Mouse (Mus musculus) limb, embryonic 11.5 days (tissue): ENCODE results near the gene Strip1. TPM values are rescaled to one million over a fixed set of nuclear protein-coding genes. Genes with fewer than 3 reads are reported as not detected.
A peak's percentile ranks its signal among the peaks of the same experiment; 100 is the strongest.

Experiments
- ATAC-seq: fragments of 200-750 bp; cut with Nextera tagmentation; 2 replicates; pipeline ENCODE4 v1.8.0; 2017; ENCODE audit warnings: low read depth; ENCODE audit not compliant: insufficient number of reproducible peaks, low FRiP score, low TSS enrichment
- DNase-seq: peaks from one replicate; pipeline ENCODE4 v3.0.0-alpha.2; 2015; ENCODE audit warnings: low spot score
- H3K27ac ChIP-seq: fragments of 300-500 bp; sonication (generic); replicated peaks from 2 replicates; pipeline ENCODE4 v1.5.1; 2014; ENCODE audit warnings: low read depth, mild to moderate bottlenecking, low read length
- H3K27me3 ChIP-seq: fragments of 300-500 bp; sonication (generic); 2 replicates; pipeline ENCODE4 v1.6.1; 2014; ENCODE audit warnings: mild to moderate bottlenecking, low read length, mixed read lengths; ENCODE audit not compliant: control insufficient read depth, insufficient read depth
- H3K36me3 ChIP-seq: fragments of 300-500 bp; sonication (generic); 2 replicates; pipeline ENCODE4 v1.6.1; 2014; ENCODE audit warnings: mild to moderate bottlenecking, low read length, moderate library complexity, mixed read lengths; ENCODE audit not compliant: control insufficient read depth, insufficient read depth
- H3K4me1 ChIP-seq: fragments of 300-500 bp; sonication (generic); 2 replicates; pipeline ENCODE4 v1.6.1; 2014; ENCODE audit warnings: low read length, mixed read lengths; ENCODE audit not compliant: control insufficient read depth, insufficient read depth
- H3K4me2 ChIP-seq: fragments of 300-500 bp; sonication (generic); 2 replicates; pipeline ENCODE4 v1.6.1; 2014; ENCODE audit warnings: low read depth, mild to moderate bottlenecking, moderate library complexity; ENCODE audit not compliant: severe bottlenecking
- H3K4me3 ChIP-seq: fragments of 300-500 bp; sonication (generic); 2 replicates; pipeline ENCODE4 v1.5.1; 2014; ENCODE audit warnings: low read depth, low read length
- H3K9ac ChIP-seq: fragments of 300-500 bp; sonication (generic); 2 replicates; pipeline ENCODE4 v1.6.1; 2014; ENCODE audit warnings: mild to moderate bottlenecking, low read length
- H3K9me3 ChIP-seq: fragments of 300-500 bp; sonication (generic); 2 replicates; pipeline ENCODE4 v1.6.1; 2016; ENCODE audit warnings: low read length; ENCODE audit not compliant: control insufficient read depth
- WGBS: fragments of 180-500 bp; shearing (Covaris S2); extraction: QIAGEN DNeasy Blood & Tissue Kit; methylation state at CpG from one replicate; pipeline ENCODE4 v1.1.7; 2014; 5-methylcytosine and 5-hydroxymethylcytosine counted together
- polyA plus RNA-seq: library from polyadenylated mRNA; unstranded; fragments of >200 nt; fragmentation: Nextera tagmentation; extraction: Ambion mirVana; gene quantifications from 2 replicates; pipeline ENCODE4 v1.2.1, GENCODE M21; 2014

Gene Strip1
- polyA plus RNA-seq = 76.1 and 78.4 TPM in 2 replicates

DNA sequence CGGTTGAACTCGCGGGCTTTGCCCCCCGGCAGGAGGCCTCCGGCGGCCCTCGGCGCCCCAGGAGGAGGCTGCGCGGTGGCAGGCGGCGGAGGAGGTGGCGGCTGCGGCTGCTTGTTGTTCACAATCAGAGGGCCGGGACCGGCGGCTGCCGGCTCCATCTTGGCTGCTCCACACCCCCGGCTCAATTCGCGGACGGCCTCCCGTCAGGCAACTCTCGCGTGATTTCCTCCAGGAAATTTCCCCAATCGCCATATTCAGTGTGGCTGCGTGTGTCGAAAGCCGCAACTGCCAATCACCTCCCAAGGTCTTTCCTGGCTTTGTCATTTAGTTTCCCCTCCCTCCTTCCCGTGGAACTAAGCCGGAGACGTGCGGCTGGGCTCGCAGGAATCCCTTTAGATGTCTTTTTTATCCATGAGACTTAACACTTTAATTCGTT lies at the start of gene Strip1:
Gene Strip1, minus strand, starts transcription at position 172 of the 436 bp plus-strand sequence.
- no peaks in the 10 kb centered on the region for H3K9me3 ChIP-seq
- peak within 1 kb of the TSS; percentile 72 for H3K4me2 ChIP-seq
- no peaks in the 10 kb centered on the region; the same call in 1 of the 2 replicates for H3K4me1 ChIP-seq
- no peaks in the 10 kb centered on the region for H3K27me3 ChIP-seq
- DNase-seq = peak; percentile 95
- H3K4me3 ChIP-seq = peak within 1 kb of the TSS; percentile 98
- H3K9ac ChIP-seq = peak within 1 kb of the TSS; percentile 97
- H3K27ac ChIP-seq = peak within 1 kb of the TSS; percentile 76
- H3K36me3 ChIP-seq = 0 out of 2 replicates have a peak, but pooled peaks cover 4% of the 10 kb centered on the region
- under 1% methylated on average over 27 of the region's 35 CpGs for WGBS
- ATAC-seq = peak; percentile 91

DNA sequence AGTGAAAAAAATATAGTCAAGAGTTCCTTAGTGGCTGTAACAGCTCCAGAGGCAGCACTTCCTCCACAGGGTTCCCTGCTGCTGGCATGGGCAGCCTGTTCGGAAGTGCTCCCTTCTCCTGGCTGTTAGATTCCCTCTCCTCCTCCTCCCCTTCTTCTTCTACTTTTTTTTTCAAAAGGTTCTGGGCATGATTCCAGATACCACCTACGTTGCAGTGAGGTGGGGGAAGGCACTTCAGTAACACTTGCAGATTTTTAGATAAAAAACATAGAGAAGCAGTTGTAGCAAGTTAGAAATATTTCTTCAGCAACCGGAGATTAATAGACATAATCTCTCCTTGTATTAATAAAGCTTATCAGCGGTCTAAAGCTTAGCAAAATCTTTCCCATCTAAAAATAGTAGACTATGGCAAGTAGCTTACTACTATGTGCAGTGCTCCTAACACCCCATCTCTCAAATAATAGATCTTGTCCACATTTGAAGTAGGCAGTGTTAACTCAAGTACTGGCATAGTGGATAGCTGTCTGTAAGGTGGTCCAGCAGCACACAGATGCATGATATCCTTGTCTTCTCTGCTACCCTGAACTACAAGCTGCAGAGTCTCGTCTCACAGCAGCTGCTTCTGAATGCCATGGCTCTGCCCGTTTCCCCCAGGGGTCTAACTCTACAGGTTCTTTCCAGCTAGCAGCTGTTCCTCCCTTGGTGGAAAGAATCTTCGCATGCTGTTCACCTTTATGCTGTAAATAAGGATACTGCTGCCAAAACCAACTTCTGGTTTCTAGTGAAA lies 49.5 kb upstream of the Strip1 start:
- Histone ChIP-seq H3K4me1 (peaks cover 12% of the 10 kb centered on the region), H3K4me2 (no peak overlapping the region), H3K27ac (0 out of 2 replicates have a peak overlapping the region, but pooled peaks have one; percentile 21), H3K4me3 (no peak overlapping the region), H3K9ac (no peak overlapping the region), H3K36me3 (peaks cover 6% of the 10 kb centered on the region; the same call in 1 of the 2 replicates), H3K9me3 (no peaks in the 10 kb centered on the region), H3K27me3 (no peaks in the 10 kb centered on the region)
- DNase-seq (no peak), ATAC-seq (no peak)
- WGBS = 52% methylated on average over 7 of the region's 7 CpGs

DNA sequence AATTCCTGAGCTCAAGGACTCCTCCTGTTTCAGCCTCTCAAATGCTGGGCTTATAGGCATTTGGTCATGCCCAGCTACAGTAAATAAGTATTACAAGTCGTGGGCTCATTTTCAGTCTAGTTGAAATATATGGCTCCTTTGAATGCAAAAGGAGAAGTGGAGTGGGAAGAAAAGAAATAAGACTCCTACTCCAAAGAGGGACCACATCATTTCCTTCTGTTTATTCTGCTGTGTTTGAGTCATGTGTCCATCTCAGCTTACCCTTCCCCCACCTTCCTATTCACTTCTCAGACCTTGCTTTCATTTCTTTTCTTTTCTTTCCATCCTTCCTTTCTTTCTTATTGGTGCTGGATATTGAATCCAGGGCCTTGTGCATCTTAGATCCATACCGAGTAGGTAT lies 40.0 kb upstream of the Strip1 start:
- H3K4me3 ChIP-seq = no peak overlapping the region
- no peaks in the 10 kb centered on the region for H3K9me3 ChIP-seq
- H3K36me3 ChIP-seq = peaks cover 42% of the 10 kb centered on the region
- H3K27me3 ChIP-seq = no peaks in the 10 kb centered on the region
- WGBS = 90% methylated on average over 2 of the region's 2 CpGs
- no peak overlapping the region for H3K9ac ChIP-seq
- no peak for ATAC-seq
- H3K4me1 ChIP-seq = no peaks in the 10 kb centered on the region
- no peak for DNase-seq
- H3K4me2 ChIP-seq = no peak overlapping the region
- H3K27ac ChIP-seq = no peak overlapping the region

DNA sequence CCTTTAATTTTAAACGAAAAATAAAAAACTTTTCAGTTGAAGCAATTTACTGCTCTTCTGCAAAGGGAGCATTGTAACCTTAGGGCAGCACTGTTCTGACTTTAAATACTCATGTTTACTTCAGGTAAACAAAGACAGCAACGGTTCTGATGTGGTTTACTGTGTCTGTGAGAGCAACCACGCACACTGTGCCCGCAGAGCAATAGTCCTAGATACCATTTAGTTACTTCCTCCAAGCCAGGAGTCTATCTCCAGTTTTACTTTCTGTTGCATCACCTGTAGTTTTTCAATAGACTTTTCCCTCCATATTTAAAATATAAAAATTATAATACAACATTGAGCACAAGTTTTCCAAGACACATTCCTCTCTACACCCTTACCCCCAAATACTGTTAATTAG lies 39.0 kb upstream of the Strip1 start:
- WGBS = 90% methylated on average over 4 of the region's 4 CpGs
- Histone ChIP-seq H3K9ac (no peak overlapping the region), H3K9me3 (no peaks in the 10 kb centered on the region), H3K36me3 (peaks cover 43% of the 10 kb centered on the region), H3K27me3 (no peaks in the 10 kb centered on the region), H3K4me2 (no peak overlapping the region), H3K4me1 (no peaks in the 10 kb centered on the region), H3K27ac (no peak overlapping the region), H3K4me3 (no peak overlapping the region)
- ATAC-seq (no peak), DNase-seq (no peak)

DNA sequence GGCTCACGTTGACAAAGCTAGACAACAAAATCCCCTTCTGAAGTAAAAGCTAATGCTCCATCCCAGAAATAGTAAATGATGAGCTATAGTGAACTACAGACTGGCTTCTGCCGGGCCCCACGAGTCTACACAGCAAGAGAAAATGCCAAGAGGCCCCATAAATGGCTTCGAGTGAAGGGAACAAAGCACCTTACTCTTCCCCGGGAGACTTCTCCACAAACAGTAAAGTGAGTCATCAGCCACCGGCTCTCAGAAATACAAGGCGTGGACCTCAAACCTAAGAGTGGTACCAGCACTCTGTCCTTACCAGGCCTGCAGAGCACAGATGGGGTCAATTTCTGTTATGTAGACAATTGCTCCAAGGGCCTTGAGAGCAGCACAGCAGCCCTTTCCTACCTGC lies 37.3 kb upstream of the Strip1 start:
- no peaks in the 10 kb centered on the region for H3K27me3 ChIP-seq
- 89% methylated on average over 7 of the region's 7 CpGs for WGBS
- no peaks in the 10 kb centered on the region for H3K9me3 ChIP-seq
- peaks cover 32% of the 10 kb centered on the region for H3K36me3 ChIP-seq
- no peak overlapping the region for H3K4me3 ChIP-seq
- H3K27ac ChIP-seq = no peak overlapping the region
- no peak overlapping the region for H3K9ac ChIP-seq
- H3K4me2 ChIP-seq = no peak overlapping the region
- ATAC-seq (no peak), DNase-seq (no peak)
- no peaks in the 10 kb centered on the region for H3K4me1 ChIP-seq

DNA sequence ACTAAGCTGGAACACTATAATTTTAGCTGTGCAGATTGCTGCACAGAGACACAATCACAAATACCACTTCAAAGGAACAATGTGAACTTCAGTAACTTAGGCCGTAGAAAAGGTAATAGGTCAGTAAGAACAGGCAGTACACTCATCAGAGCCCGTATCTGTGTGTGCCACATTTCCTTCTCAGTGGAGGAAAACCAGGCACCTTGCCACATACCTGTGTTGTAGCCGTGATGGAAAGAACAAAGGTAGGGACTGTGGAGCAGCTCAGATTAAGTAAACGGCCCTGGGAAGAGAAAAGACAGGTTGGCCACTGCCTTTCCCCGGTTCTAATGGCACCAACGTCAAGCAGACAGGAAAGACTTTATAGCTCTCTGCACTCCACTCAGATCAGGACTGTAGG lies 35.9 kb upstream of the Strip1 start:
- H3K4me2 ChIP-seq = no peak overlapping the region

DNA sequence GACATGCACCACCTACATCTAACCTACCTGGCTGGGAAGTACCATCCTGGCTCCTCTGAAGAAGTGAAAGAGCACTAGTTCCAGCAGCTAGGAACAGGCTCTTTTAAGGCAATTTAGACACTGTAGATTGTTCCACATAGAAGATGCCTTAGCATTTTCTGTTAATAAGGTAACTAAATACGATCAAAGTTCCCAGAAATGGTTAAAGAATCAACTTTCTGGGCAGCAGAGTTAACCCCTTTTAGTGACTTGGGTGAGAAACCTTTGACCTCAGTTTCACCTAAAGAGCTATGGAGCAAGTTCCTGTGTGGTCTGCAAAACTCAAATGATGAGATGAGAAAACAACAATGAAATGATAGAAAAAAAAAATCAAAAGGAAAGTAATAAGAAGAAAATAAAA lies 33.1 kb upstream of the Strip1 start:
- Histone ChIP-seq H3K27ac (no peak overlapping the region), H3K4me1 (no peaks in the 10 kb centered on the region), H3K4me3 (no peak overlapping the region), H3K4me2 (no peak overlapping the region), H3K36me3 (peaks cover 21% of the 10 kb centered on the region), H3K9ac (no peak overlapping the region), H3K27me3 (no peaks in the 10 kb centered on the region), H3K9me3 (no peaks in the 10 kb centered on the region)
- WGBS = 96% methylated on average over 1 of the region's 1 CpGs
- DNase-seq = no peak
- ATAC-seq = no peak

More for the DNA sequence above, 35.9 kb upstream of the Strip1 start:
- Histone ChIP-seq H3K27ac (no peak overlapping the region), H3K36me3 (peaks cover 27% of the 10 kb centered on the region), H3K27me3 (no peaks in the 10 kb centered on the region), H3K9me3 (no peaks in the 10 kb centered on the region), H3K9ac (no peak overlapping the region; the same call in 1 of the 2 replicates), H3K4me1 (no peaks in the 10 kb centered on the region), H3K4me3 (no peak overlapping the region)
- DNase-seq (no peak), ATAC-seq (no peak)
- 80% methylated on average over 6 of the region's 6 CpGs for WGBS

DNA sequence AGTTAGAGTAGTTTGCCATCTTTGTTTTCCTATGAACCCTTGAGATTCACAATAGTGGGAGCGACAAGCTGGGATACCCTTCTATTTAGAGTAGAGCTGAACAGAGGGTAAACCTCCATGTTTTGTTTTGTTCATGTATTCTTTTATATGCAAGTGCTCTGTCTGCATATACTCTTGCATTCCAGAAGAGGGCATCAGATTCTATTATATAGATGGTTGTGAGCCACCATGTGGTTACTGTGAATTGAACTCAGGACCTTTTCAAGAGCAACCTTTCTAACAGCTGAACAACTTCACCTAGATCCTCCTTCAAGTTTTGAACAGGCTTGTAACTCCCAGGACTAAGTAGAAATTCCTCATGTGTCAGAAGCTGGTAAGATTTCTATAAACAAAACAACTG lies 27.5 kb upstream of the Strip1 start:
- no peak overlapping the region for H3K4me3 ChIP-seq
- H3K27me3 ChIP-seq = no peaks in the 10 kb centered on the region
- ATAC-seq (no peak), DNase-seq (no peak)
- no peaks in the 10 kb centered on the region; the same call in 1 of the 2 replicates for H3K36me3 ChIP-seq
- 92% methylated on average over 1 of the region's 1 CpGs for WGBS
- no peaks in the 10 kb centered on the region for H3K9me3 ChIP-seq
- no peak overlapping the region for H3K9ac ChIP-seq
- H3K4me1 ChIP-seq = no peaks in the 10 kb centered on the region
- H3K27ac ChIP-seq = no peak overlapping the region
- H3K4me2 ChIP-seq = no peak overlapping the region
